Mouse (Mus musculus): Measurements from ENCODE around the gene Ccdc105. TPM values are rescaled to one million over a fixed set of nuclear protein-coding genes. Genes with fewer than 3 reads are reported as not detected.

The Ccdc105 gene
- total RNA-seq, 2 experiments from 2014 or later, result not detected

DNA sequence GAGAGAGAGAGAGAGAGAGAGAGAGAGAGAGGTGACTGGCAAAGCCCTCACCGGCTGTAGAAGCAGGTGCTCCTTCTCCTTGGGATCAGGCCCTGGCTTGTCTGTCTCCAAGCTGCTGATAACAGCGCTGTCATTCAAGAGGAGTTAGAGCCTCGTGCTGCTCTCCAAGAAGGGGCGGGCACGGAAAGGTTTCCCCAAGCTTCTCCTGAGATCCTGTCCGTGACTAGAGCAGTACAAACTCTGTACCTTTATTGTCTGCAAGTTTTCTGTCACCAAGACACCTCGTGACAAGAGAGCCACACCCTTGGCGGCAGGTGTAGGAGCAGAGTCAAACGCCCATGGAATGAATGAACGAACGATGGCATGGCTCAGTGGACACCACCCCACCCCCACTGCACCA lies 34.8 kb downstream of the Ccdc105 start, which contains the start of gene Casp14:
Casp14 (minus strand) TSS at position 239 of the 400 bp plus-strand sequence.
- ATAC-seq (replicated peaks; ENCODE audit: poor library complexity), result no peak

DNA sequence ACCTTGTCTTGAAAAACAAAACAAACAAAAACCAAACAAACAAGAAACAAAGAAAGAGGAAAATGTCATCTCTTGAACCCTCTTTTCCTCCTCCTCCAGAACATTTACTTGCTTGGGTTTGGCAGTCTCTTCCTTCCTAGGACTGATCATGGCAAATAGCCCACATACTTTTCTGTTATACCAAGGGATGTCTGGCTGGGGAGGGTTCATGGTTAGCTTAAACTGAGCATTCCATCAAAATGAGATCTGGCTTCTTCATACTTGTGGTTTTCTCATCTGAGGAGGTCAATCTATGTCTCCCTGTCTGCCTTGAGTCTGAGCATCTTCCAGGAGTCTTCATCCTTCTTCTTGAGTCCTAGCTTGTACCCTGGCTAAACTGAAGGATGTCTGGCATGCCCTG lies 36.6 kb downstream of the Ccdc105 start:
- ATAC-seq (replicated peaks; ENCODE audit: poor library complexity), result no peak

DNA sequence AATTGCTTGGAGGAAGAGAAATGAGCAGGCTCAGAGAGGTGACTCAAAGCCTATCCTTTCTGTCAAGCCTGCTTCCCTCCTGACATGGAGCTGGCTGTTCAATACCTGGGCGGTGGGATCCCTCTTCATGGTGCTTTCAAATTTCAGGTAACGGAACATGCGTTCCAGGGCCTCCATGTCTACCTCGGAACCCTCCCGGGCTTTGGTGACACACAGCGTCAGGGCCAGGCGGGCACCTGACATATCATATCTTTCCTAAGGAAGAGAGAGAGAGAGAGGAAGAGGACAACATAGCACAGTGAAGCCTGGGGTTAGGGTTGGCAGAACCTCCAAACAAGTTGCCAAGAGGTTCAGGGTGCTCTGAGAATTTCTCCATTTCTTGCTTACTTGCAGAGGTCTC lies 37.7 kb downstream of the Ccdc105 start:
- ATAC-seq (replicated peaks; ENCODE audit: poor library complexity), result no peak

DNA sequence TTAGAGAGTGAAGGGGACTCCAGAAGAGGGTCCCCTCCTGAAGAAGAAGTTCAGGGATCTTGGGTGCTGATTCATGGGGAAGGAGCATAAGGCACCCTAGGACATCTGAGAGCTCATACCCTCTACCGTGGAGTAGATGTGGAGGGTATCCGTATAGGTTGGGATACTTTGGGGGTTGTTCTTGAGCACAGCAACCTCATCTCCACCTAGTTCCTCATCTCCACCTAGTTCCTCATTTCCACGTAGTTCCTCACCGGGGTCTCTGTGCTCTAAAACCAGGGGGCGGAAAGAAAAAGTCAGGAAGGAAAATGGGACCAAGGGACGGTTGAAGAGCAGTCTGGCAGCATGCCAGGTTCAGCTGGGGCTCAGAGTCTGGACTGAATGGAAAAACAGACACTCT lies 38.7 kb downstream of the Ccdc105 start:
- peak; percentile 78 for ATAC-seq (replicated peaks; ENCODE audit: poor library complexity)

DNA sequence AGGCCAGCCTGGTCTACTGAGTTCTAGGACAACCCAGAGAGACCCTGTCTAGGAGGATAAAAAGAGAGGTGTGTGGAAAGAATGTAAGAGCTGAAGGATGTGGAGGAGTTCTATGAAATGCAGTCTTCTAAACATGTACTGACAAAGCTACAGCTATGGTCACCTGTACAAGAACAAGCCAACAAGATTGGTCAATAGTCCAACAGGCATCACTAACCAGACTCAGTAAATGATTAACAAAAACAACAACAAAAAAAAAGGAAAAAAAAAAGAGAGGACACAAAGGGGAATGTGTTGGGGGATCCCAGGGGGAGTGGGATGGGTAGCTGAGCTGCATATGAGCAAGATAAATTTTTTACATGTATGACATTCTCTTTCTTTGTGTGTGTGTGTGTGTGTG lies 42.2 kb downstream of the Ccdc105 start:
- ATAC-seq (replicated peaks; ENCODE audit: poor library complexity), result no peak

DNA sequence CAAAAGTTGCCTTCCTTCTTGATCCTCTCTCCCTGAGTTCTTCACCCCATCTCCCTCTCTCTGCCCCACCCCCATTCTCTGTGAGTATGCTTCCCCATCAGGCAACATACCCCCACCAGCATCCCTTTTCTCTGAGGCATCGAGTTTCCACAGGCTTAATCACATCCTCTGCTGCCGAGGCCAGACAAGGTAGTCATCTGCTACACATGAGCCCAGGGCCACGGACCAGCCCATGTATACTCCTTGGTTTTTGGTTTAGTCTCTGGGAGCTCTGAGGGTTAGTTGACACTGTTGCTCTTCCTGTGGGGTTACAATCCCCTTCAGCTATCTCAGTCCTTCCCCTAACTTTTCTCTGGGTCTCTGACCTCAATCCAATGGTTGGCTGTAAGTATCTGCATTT lies 52.0 kb downstream of the Ccdc105 start:
- no peak for ATAC-seq (replicated peaks; ENCODE audit: poor library complexity)

Other genes starting within 250 kb of the Ccdc105 start
- gene Olfr1358, start 235.6 kb downstream of the Ccdc105 start, total RNA-seq (2015), result not detected in 2 replicates
- not detected in 2 replicates for gene Olfr1358, start 235.6 kb downstream of the Ccdc105 start, total RNA-seq (2017)
- gene Ilvbl, start 178.7 kb downstream of the Ccdc105 start, total RNA-seq (2015), result 23.1 and 26.9 TPM in 2 replicates
- gene Ilvbl, start 178.7 kb downstream of the Ccdc105 start, total RNA-seq (2017), result 9.1 and 9.6 TPM in 2 replicates
- 0.73 and 1.3 TPM in 2 replicates for gene Syde1, start 161.1 kb downstream of the Ccdc105 start, total RNA-seq (2015)
- gene Syde1, start 161.1 kb downstream of the Ccdc105 start, total RNA-seq (2017), result 0.54 and 0.78 TPM in 2 replicates
- gene Olfr1357, start 135.0 kb downstream of the Ccdc105 start, total RNA-seq (2015), result not detected in 2 replicates
- not detected in 2 replicates for gene Olfr1357, start 135.0 kb downstream of the Ccdc105 start, total RNA-seq (2017)
- not detected in 2 replicates for gene Casp14, start 34.8 kb downstream of the Ccdc105 start, total RNA-seq (2015)
- not detected in 2 replicates for gene Casp14, start 34.8 kb downstream of the Ccdc105 start, total RNA-seq (2017)
- not detected in 2 replicates for gene Slc1a6, start 27.4 kb upstream of the Ccdc105 start, total RNA-seq (2015)
- not detected in 2 replicates for gene Slc1a6, start 27.4 kb upstream of the Ccdc105 start, total RNA-seq (2017)
- not detected in 2 replicates for gene Olfr1356, start 99.1 kb upstream of the Ccdc105 start, total RNA-seq (2015)
- not detected in 2 replicates for gene Olfr1356, start 99.1 kb upstream of the Ccdc105 start, total RNA-seq (2017)
- gene Olfr1355, start 122.5 kb upstream of the Ccdc105 start, total RNA-seq (2015), result not detected in 2 replicates
- gene Olfr1355, start 122.5 kb upstream of the Ccdc105 start, total RNA-seq (2017), result not detected in 2 replicates
- not detected in 2 replicates for gene Olfr1354, start 160.1 kb upstream of the Ccdc105 start, total RNA-seq (2015)
- not detected in 2 replicates for gene Olfr1354, start 160.1 kb upstream of the Ccdc105 start, total RNA-seq (2017)
- not detected in 2 replicates for gene Olfr8, start 197.6 kb upstream of the Ccdc105 start, total RNA-seq (2015)
- not detected in 2 replicates for gene Olfr8, start 197.6 kb upstream of the Ccdc105 start, total RNA-seq (2017)
- gene Olfr1353, start 210.2 kb upstream of the Ccdc105 start, total RNA-seq (2015), result not detected in 2 replicates
- gene Olfr1353, start 210.2 kb upstream of the Ccdc105 start, total RNA-seq (2017), result not detected in 2 replicates
- 0.02 TPM in 1 of 2 replicates, not detected in the other for gene Olfr1352, start 228.0 kb upstream of the Ccdc105 start, total RNA-seq (2015)
- not detected in 2 replicates for gene Olfr1352, start 228.0 kb upstream of the Ccdc105 start, total RNA-seq (2017)